Comparison of ENCODE assay signal across 9 mouse cellular contexts in genomic region chr16:62832481-62832880, GRCm38 (mm10). TPM values are rescaled to one million over a fixed set of nuclear protein-coding genes. Genes with fewer than 3 reads are reported as not detected.
DNase-seq lines count a peak whose midpoint lies in the region; ATAC-seq and TF ChIP-seq lines count a peak whose summit lies in the region.
"Had no signal": no experiment of that assay in that cellular context is flagged by ENCODE, and none has a peak within 500 bp of the region (broad histone marks: within the 10 kb centered on the region; RNA-seq: fewer than 3 reads in every experiment).

No protein-coding gene starts in this region.

- peak; percentile 16 to 34 for DNase-seq in layer of hippocampus, postnatal 10 days (ENCODE audit: low spot score in 2 of 2)
- DNase-seq in layer of hippocampus, postnatal 25 days (ENCODE audit: extremely low spot score in 1 of 2, low spot score in 1 of 2) = no peak
- peak; percentile 82 for DNase-seq in ZHBTc4 (ENCODE audit: low read depth, low spot score)
- peak; percentile 70 for DNase-seq in embryo, embryonic 11 days
- peak; percentile 66 for DNase-seq in hindbrain, embryonic 11.5 days (ENCODE audit: low spot score)
- DNase-seq in lung, adult 18-20 months = peak; percentile 34 to 58
- DNase-seq in urinary bladder, adult 2 months (ENCODE audit: low spot score) = no peak

- no peaks in the 10 kb centered on the region for H3K36me3 ChIP-seq in hindbrain, embryonic 11.5 days (ENCODE audit: control insufficient read depth, insufficient read depth, low read length)
- H3K36me3 ChIP-seq: lung, embryonic 15.5 days had no signal

- peak; percentile 56; the same call in 1 of the 2 replicates for ATAC-seq in hindbrain, embryonic 11.5 days (ENCODE audit: low FRiP score)

- H3K9ac ChIP-seq in hindbrain, embryonic 11.5 days (ENCODE audit: low read depth, low read length) = no peak overlapping the region
- H3K9ac ChIP-seq: lung, embryonic 15.5 days had no signal

- no peak overlapping the region for H3K27ac ChIP-seq in hindbrain, embryonic 11.5 days (ENCODE audit: low read depth, low read length)
- no peak overlapping the region for H3K27ac ChIP-seq in olfactory bulb, adult 2 months (ENCODE audit: insufficient read depth, low read depth, low read length)
- H3K27ac ChIP-seq: lung, embryonic 15.5 days had no signal

- no peaks in the 10 kb centered on the region for H3K27me3 ChIP-seq in hindbrain, embryonic 11.5 days (ENCODE audit: control insufficient read depth, insufficient read depth, low read length)
- H3K27me3 ChIP-seq: lung, embryonic 15.5 days had no signal

- 24% methylated on average over 4 of the region's 4 CpGs for WGBS in hindbrain, embryonic 11.5 days
- WGBS in olfactory bulb, adult 2 months = 35% methylated on average over 4 of the region's 4 CpGs

- TF ChIP-seq POLR2A in olfactory bulb, adult 2 months (IDR thresholded peaks at IDR 0.05; ENCODE audit: insufficient read depth, low read depth, low read length) = no peak

- no peaks in the 10 kb centered on the region for H3K9me3 ChIP-seq in hindbrain, embryonic 11.5 days (ENCODE audit: control insufficient read depth, low read length)
- H3K9me3 ChIP-seq: lung, embryonic 15.5 days had no signal

- no peak overlapping the region for H3K4me3 ChIP-seq in hindbrain, embryonic 11.5 days (ENCODE audit: low read depth, low read length)
- no peak overlapping the region for H3K4me3 ChIP-seq in olfactory bulb, adult 2 months (ENCODE audit: insufficient read depth, low read depth, low read length)
- H3K4me3 ChIP-seq: lung, embryonic 15.5 days had no signal

- 0 out of 2 replicates have a peak, but pooled peaks have one; percentile 10 for TF ChIP-seq CTCF in olfactory bulb, adult 2 months (IDR thresholded peaks at IDR 0.05; ENCODE audit: insufficient read depth, low read depth, low read length)

- H3K4me2 ChIP-seq in hindbrain, embryonic 11.5 days (replicated peaks; ENCODE audit: low read depth, low read length) = no peak overlapping the region
- H3K4me2 ChIP-seq: lung, embryonic 15.5 days had no signal

- H3K4me1 ChIP-seq in hindbrain, embryonic 11.5 days (replicated peaks; ENCODE audit: control insufficient read depth, insufficient read depth, low read length) = no peaks in the 10 kb centered on the region
- no peaks in the 10 kb centered on the region for H3K4me1 ChIP-seq in olfactory bulb, adult 2 months (ENCODE audit: control insufficient read depth, insufficient read depth, low read length)
- H3K4me1 ChIP-seq: lung, embryonic 15.5 days had no signal

RNA-seq across cellular contexts. Expression of gene Arl13b, which starts 14.4 kb away (rescaled TPM):
- total RNA-seq in layer of hippocampus, postnatal 10 days (2021) = 10 to 100 TPM; 11.7 to 13.7 TPM
- total RNA-seq in layer of hippocampus, postnatal 25 days (2021) = 10 to 100 TPM; 10.9 to 12.0 TPM
- 19.8 and 20.2 TPM in 2 replicates for polyA plus RNA-seq in hindbrain, embryonic 11.5 days (2014; fragmentation: Nextera tagmentation; extraction: Ambion mirVana)
- polyA plus RNA-seq in olfactory bulb, adult 2 months (2012; ENCODE audit: insufficient read depth, insufficient read length, low replicate concordance, missing spikeins) = not detected in 2 replicates
- polyA plus RNA-seq in urinary bladder, adult 2 months (2012; rRNA removed) = 13.1 and 15.1 TPM in 2 replicates

RNA-seq across cellular contexts. Expression of gene Stx19, which starts 18.0 kb away (rescaled TPM):
- not detected for total RNA-seq in layer of hippocampus, postnatal 10 days (2021)
- not detected for total RNA-seq in layer of hippocampus, postnatal 25 days (2021)
- polyA plus RNA-seq in hindbrain, embryonic 11.5 days (2014; fragmentation: Nextera tagmentation; extraction: Ambion mirVana) = 0.17 and 0.56 TPM in 2 replicates
- polyA plus RNA-seq in olfactory bulb, adult 2 months (2012; ENCODE audit: insufficient read depth, insufficient read length, low replicate concordance, missing spikeins) = not detected in 2 replicates
- polyA plus RNA-seq in urinary bladder, adult 2 months (2012; rRNA removed) = 0.45 and 0.52 TPM in 2 replicates

RNA-seq across cellular contexts. Expression of gene Pros1, which starts 21.6 kb away (rescaled TPM):
- total RNA-seq in layer of hippocampus, postnatal 10 days (2021) = 10 to 100 TPM in 1 of 2 experiments, 1 to 10 TPM in 1; 9.8 to 11.2 TPM
- total RNA-seq in layer of hippocampus, postnatal 25 days (2021) = 1 to 10 TPM; 7.3 to 8.9 TPM
- 21.7 and 21.8 TPM in 2 replicates for polyA plus RNA-seq in hindbrain, embryonic 11.5 days (2014; fragmentation: Nextera tagmentation; extraction: Ambion mirVana)
- polyA plus RNA-seq in olfactory bulb, adult 2 months (2012; ENCODE audit: insufficient read depth, insufficient read length, low replicate concordance, missing spikeins) = not detected in 2 replicates
- 29.9 and 38.7 TPM in 2 replicates for polyA plus RNA-seq in urinary bladder, adult 2 months (2012; rRNA removed)

RNA-seq across cellular contexts. Expression of gene Nsun3, which starts 45.9 kb away (rescaled TPM):
- total RNA-seq in layer of hippocampus, postnatal 10 days (2021) = 10 to 100 TPM; 10.4 to 13.2 TPM
- total RNA-seq in layer of hippocampus, postnatal 25 days (2021) = 10 to 100 TPM in 1 of 2 experiments, 1 to 10 TPM in 1; 8.0 to 15.7 TPM
- polyA plus RNA-seq in hindbrain, embryonic 11.5 days (2014; fragmentation: Nextera tagmentation; extraction: Ambion mirVana) = 10.0 and 10.4 TPM in 2 replicates
- not detected in 2 replicates for polyA plus RNA-seq in olfactory bulb, adult 2 months (2012; ENCODE audit: insufficient read depth, insufficient read length, low replicate concordance, missing spikeins)
- polyA plus RNA-seq in urinary bladder, adult 2 months (2012; rRNA removed) = 8.2 and 8.9 TPM in 2 replicates

Comparison
In these comparisons a context has a peak if more than half of its experiments do, and no peak if none do; other contexts are left out.
1. DNase-seq: peak in layer of hippocampus, postnatal 10 days (2 of 2), ZHBTc4 (single experiment), embryo, embryonic 11 days (single experiment), hindbrain, embryonic 11.5 days (single experiment) and lung, adult 18-20 months (2 of 2); none in layer of hippocampus, postnatal 25 days (0 of 2) and urinary bladder, adult 2 months (single experiment).
2. RNA of gene Arl13b, which starts 14.4 kb away (polyA plus RNA-seq): 19.8 to 20.2 TPM in hindbrain, embryonic 11.5 days and 13.1 to 15.1 TPM in urinary bladder, adult 2 months; not detected in olfactory bulb, adult 2 months; every median in the first group is over 10 times any median in the second.
3. RNA of gene Pros1, which starts 21.6 kb away (polyA plus RNA-seq): 29.9 to 38.7 TPM in urinary bladder, adult 2 months and 21.7 to 21.8 TPM in hindbrain, embryonic 11.5 days; not detected in olfactory bulb, adult 2 months; every median in the first group is over 10 times any median in the second.